Mouse (Mus musculus) intestine, embryonic 16.5 days (tissue): ENCODE data around the gene Nae1. TPM values are rescaled to one million over a fixed set of nuclear protein-coding genes. Genes with fewer than 3 reads are reported as not detected.
"Not testable (repeated sequence)": the region's sequence is repeated elsewhere in the genome, so short reads cannot be mapped to it uniquely, and the experiment has no call there.

Source experiments
- ATAC-seq: fragments of 200-750 bp; cut with Nextera tagmentation; 2 replicates; pipeline ENCODE4 v1.8.0; 2017; ENCODE audit warnings: moderate TSS enrichment, moderate library complexity
- H3K27ac ChIP-seq: fragments of 300-500 bp; sonication (generic); 2 replicates; pipeline ENCODE4 v1.5.1; 2014; ENCODE audit warnings: mild to moderate bottlenecking, low read length
- H3K27me3 ChIP-seq: fragments of 300-500 bp; sonication (generic); replicated peaks from 2 replicates; pipeline ENCODE4 v1.6.1; 2014; ENCODE audit warnings: low read length, control low read depth, mixed read lengths; ENCODE audit not compliant: control insufficient read depth, insufficient read depth
- H3K36me3 ChIP-seq: fragments of 300-500 bp; sonication (generic); 2 replicates; pipeline ENCODE4 v1.6.1; 2014; ENCODE audit warnings: low read length, control low read depth; ENCODE audit not compliant: control insufficient read depth, insufficient read depth
- H3K4me1 ChIP-seq: fragments of 300-500 bp; sonication (generic); 2 replicates; pipeline ENCODE4 v1.6.1; 2014; ENCODE audit warnings: low read length, control low read depth, mixed read lengths; ENCODE audit not compliant: control insufficient read depth, insufficient read depth
- H3K4me2 ChIP-seq: fragments of 300-500 bp; sonication (generic); 2 replicates; pipeline ENCODE4 v1.6.1; 2014; ENCODE audit warnings: low read depth, low read length, control low read depth
- H3K4me3 ChIP-seq: fragments of 300-500 bp; sonication (generic); 2 replicates; pipeline ENCODE4 v1.5.1; 2014; ENCODE audit warnings: mild to moderate bottlenecking, low read length
- H3K9ac ChIP-seq: fragments of 300-500 bp; sonication (generic); 2 replicates; pipeline ENCODE4 v1.6.1; 2014; ENCODE audit warnings: low read depth, low read length
- H3K9me3 ChIP-seq: fragments of 300-500 bp; sonication (generic); 2 replicates; pipeline ENCODE4 v1.6.1; 2016; ENCODE audit warnings: low read length, control low read depth; ENCODE audit not compliant: control insufficient read depth
- WGBS: fragments of 180-500 bp; shearing (Covaris S2); extraction: QIAGEN DNeasy Blood & Tissue Kit; methylation state at CpG from one replicate; pipeline ENCODE4 v1.1.7; 2014; 5-methylcytosine and 5-hydroxymethylcytosine counted together
- polyA plus RNA-seq: library from polyadenylated mRNA; unstranded; fragments of >200 nt; fragmentation: Nextera tagmentation; extraction: Ambion mirVana; gene quantifications from 2 replicates; pipeline ENCODE4 v1.2.1, GENCODE M21; 2015

Nae1 gene
- 61.2 and 71.3 TPM in 2 replicates for polyA plus RNA-seq

- peak within 1 kb of the TSS; percentile 87 for H3K27ac ChIP-seq
- H3K4me3 ChIP-seq: peak within 1 kb of the TSS; percentile 96
- WGBS: under 1% methylated on average over 70 of the region's 70 CpGs
- no peaks in the 10 kb centered on the region for H3K9me3 ChIP-seq
- ATAC-seq: peak; percentile 98
- H3K4me2 ChIP-seq: peak within 1 kb of the TSS; percentile 59
- H3K36me3 ChIP-seq: peaks cover 3% of the 10 kb centered on the region; the same call in 1 of the 2 replicates
- H3K4me1 ChIP-seq: peaks cover 16% of the 10 kb centered on the region
- H3K27me3 ChIP-seq: peaks cover 4% of the 10 kb centered on the region; the same call in 1 of the 2 replicates
- H3K9ac ChIP-seq: peak within 1 kb of the TSS; percentile 95
These were observed at the start of gene Nae1, which contains the start of gene Car7 for GRCm38 (mm10) chr8:104533971-104534778. TSS of gene Nae1 (minus strand) at chr8:104534637. TSS of gene Car7 (plus strand) at chr8:104534689.

- not testable (repeated sequence) for ATAC-seq
These were observed 43.2 kb upstream of the Nae1 start for GRCm38 (mm10) chr8:104577606-104578005.

GRCm38 (mm10) chr8:104576820-104577219, 42.4 kb upstream of the Nae1 start:
- Histone ChIP-seq H3K9me3 (no peaks in the 10 kb centered on the region), H3K27me3 (0 out of 2 replicates have a peak, but pooled peaks cover 2% of the 10 kb centered on the region), H3K9ac (no peak overlapping the region), H3K36me3 (no peaks in the 10 kb centered on the region), H3K4me2 (no peak overlapping the region), H3K27ac (no peak overlapping the region), H3K4me3 (no peak overlapping the region), H3K4me1 (no peaks in the 10 kb centered on the region)
- 90% methylated on average over 3 of the region's 3 CpGs for WGBS
- no peak for ATAC-seq

More at GRCm38 (mm10) chr8:104577606-104578005, 43.2 kb upstream of the Nae1 start:
- not testable (repeated sequence) for H3K9me3 ChIP-seq, H3K4me2 ChIP-seq, H3K27ac ChIP-seq, H3K27me3 ChIP-seq, H3K4me3 ChIP-seq, H3K4me1 ChIP-seq, H3K36me3 ChIP-seq, H3K9ac ChIP-seq
- 75% methylated on average over 17 of the region's 17 CpGs for WGBS

- peak overlapping the region; percentile 42 for H3K9ac ChIP-seq
- WGBS: 7% methylated on average over 26 of the region's 26 CpGs
- peak overlapping the region; percentile 49 for H3K4me3 ChIP-seq
- H3K36me3 ChIP-seq: no peaks in the 10 kb centered on the region
- H3K27ac ChIP-seq: no peak overlapping the region
- no peaks in the 10 kb centered on the region for H3K4me1 ChIP-seq
- 0 out of 2 replicates have a peak, but pooled peaks cover 2% of the 10 kb centered on the region for H3K27me3 ChIP-seq
- ATAC-seq: peak; percentile 84
- H3K4me2 ChIP-seq: peak overlapping the region; percentile 82
- no peaks in the 10 kb centered on the region for H3K9me3 ChIP-seq
These were observed 36.3 kb upstream of the Nae1 start for GRCm38 (mm10) chr8:104570436-104571343.

GRCm38 (mm10) chr8:104569559-104569958, 35.1 kb upstream of the Nae1 start:
- Histone ChIP-seq H3K27ac (no peak overlapping the region), H3K4me3 (no peak overlapping the region), H3K4me1 (no peaks in the 10 kb centered on the region), H3K4me2 (no peak overlapping the region), H3K36me3 (no peaks in the 10 kb centered on the region), H3K9ac (no peak overlapping the region), H3K27me3 (0 out of 2 replicates have a peak, but pooled peaks cover 2% of the 10 kb centered on the region), H3K9me3 (no peaks in the 10 kb centered on the region)
- ATAC-seq: no peak
- WGBS: 56% methylated on average over 1 of the region's 1 CpGs

- Histone ChIP-seq H3K9me3 (no peaks in the 10 kb centered on the region), H3K4me1 (no peaks in the 10 kb centered on the region), H3K9ac (no peak overlapping the region), H3K36me3 (no peaks in the 10 kb centered on the region), H3K4me3 (no peak overlapping the region), H3K27ac (no peak overlapping the region), H3K4me2 (no peak overlapping the region), H3K27me3 (no peaks in the 10 kb centered on the region)
- WGBS: 96% methylated on average over 5 of the region's 5 CpGs
- ATAC-seq: peak; percentile 13
These were observed 31.0 kb upstream of the Nae1 start for GRCm38 (mm10) chr8:104565457-104565798.

GRCm38 (mm10) chr8:104564633-104565456, 30.4 kb upstream of the Nae1 start:
- WGBS: 16% methylated on average over 22 of the region's 22 CpGs
- no peaks in the 10 kb centered on the region for H3K36me3 ChIP-seq
- H3K27me3 ChIP-seq: no peaks in the 10 kb centered on the region
- H3K4me1 ChIP-seq: no peaks in the 10 kb centered on the region
- H3K9me3 ChIP-seq: no peaks in the 10 kb centered on the region
- peak; percentile 93 for ATAC-seq
- no peak overlapping the region for H3K27ac ChIP-seq
- no peak overlapping the region for H3K4me3 ChIP-seq
- no peak overlapping the region for H3K4me2 ChIP-seq
- H3K9ac ChIP-seq: no peak overlapping the region; the same call in 1 of the 2 replicates

GRCm38 (mm10) chr8:104560731-104561130, 26.3 kb upstream of the Nae1 start:
- H3K4me1 ChIP-seq: no peaks in the 10 kb centered on the region
- no peak overlapping the region for H3K9ac ChIP-seq
- H3K9me3 ChIP-seq: no peaks in the 10 kb centered on the region
- H3K4me3 ChIP-seq: no peak overlapping the region
- no peaks in the 10 kb centered on the region for H3K27me3 ChIP-seq
- H3K4me2 ChIP-seq: no peak overlapping the region
- H3K36me3 ChIP-seq: no peaks in the 10 kb centered on the region
- no peak overlapping the region for H3K27ac ChIP-seq
- no peak for ATAC-seq
